Mouse (Mus musculus) liver, adult 2 months (tissue): ENCODE measurements around the gene Mcm9.

Source experiments
- CTCF ChIP-seq: fragments of 200-500 bp; IDR thresholded peaks from 2 replicates; pipeline ENCODE4 v1.5.1; 2011; ENCODE audit warnings: low read depth, low read length, control low read depth
- POLR2A ChIP-seq: fragments of 200-500 bp; IDR thresholded peaks from 2 replicates; pipeline ENCODE4 v1.6.1; 2011; ENCODE audit warnings: low read length, control low read depth; ENCODE audit not compliant: insufficient read depth; ENCODE audit errors: extremely low read depth

GRCm38 (mm10) chr10:53532297-53532696 is 97.9 kb downstream of the Mcm9 start:
- TF ChIP-seq CTCF (no peak), POLR2A (no peak)
